Mouse (Mus musculus) cerebellum, adult 9-11 months (tissue): Measurements from ENCODE around the gene Rnpep.

Source experiments
- DNase-seq: peaks from one replicate; pipeline ENCODE4 v3.0.0; 2022

Gene Rnpep

GRCm38 (mm10) chr1:135283826-135284291 is at the start of gene Rnpep:
Rnpep (minus strand) TSS chr1:135284084.
- peak; percentile 82 for DNase-seq

- DNase-seq = no peak
Measured at GRCm38 (mm10) chr1:135330578-135330977, 46.7 kb upstream of the Rnpep start.

GRCm38 (mm10) chr1:135328368-135328767 is 44.5 kb upstream of the Rnpep start:
- no peak for DNase-seq

DNA sequence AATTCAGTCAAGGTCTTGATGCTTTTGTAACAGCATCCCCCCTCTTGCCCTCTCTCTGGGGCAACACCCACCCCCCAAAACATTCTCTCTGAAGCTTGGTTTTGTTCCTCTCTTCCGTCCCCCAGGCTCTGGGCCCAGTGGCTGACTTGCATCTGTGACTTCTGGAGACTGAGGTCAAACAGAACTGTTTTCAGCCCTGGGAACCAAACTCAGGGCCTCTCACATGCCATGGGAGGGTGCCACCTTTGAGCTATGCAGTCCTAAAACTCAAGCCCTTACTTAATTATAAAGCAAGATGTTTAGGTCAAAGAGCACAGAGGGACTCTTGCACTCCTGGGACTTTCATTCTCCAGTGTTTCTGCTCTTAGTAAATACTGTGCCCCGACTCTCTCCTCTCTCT is 42.0 kb upstream of the Rnpep start:
- DNase-seq = no peak

GRCm38 (mm10) chr1:135324571-135324970 is 40.7 kb upstream of the Rnpep start, which contains the start of gene Lmod1:
Lmod1 (plus strand) TSS chr1:135324807.
- no peak for DNase-seq

GRCm38 (mm10) chr1:135323367-135323901 is 39.5 kb upstream of the Rnpep start:
- no peak for DNase-seq

- DNase-seq = peak; percentile 93
Measured at GRCm38 (mm10) chr1:135313284-135314031, 29.6 kb upstream of the Rnpep start, which contains the start of gene Timm17a. Timm17a (minus strand) TSS chr1:135313778.

- no peak for DNase-seq
Measured at GRCm38 (mm10) chr1:135312201-135312600, 28.3 kb upstream of the Rnpep start.

GRCm38 (mm10) chr1:135311356-135311755 is 27.5 kb upstream of the Rnpep start:
- no peak for DNase-seq

- no peak for DNase-seq
Measured at GRCm38 (mm10) chr1:135290908-135291307, 7.0 kb upstream of the Rnpep start.

- no peak for DNase-seq
Measured at GRCm38 (mm10) chr1:135286311-135286710, 2.4 kb upstream of the Rnpep start.

DNA sequence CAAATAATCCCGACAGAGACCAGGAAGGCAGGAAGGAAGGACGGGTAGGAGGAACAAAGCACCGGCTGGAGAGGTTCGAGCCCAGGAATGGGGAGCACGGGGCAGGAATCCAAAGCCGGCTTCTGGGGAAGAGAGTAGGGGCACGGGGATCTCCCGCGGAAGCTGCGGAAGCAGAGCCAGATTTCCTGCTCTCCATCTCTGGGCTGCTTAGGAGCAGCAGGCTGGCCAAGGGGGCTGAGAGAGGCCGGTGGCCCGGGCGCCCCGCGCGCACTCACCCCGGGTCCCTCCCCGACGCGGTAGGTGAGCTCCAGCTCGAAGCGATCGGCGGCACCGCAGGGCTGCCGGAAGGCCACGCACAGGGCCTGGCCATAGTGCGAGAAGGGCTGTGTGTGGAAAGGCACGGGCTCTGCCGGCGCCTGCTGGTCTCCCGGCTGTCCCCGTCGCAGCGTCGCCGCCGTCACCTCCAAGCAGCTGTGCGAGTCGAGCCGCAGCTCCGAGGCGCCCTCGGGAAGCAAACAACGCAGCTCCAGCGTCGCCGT is 528 bp downstream of the Rnpep start:
- no peak for DNase-seq

DNA sequence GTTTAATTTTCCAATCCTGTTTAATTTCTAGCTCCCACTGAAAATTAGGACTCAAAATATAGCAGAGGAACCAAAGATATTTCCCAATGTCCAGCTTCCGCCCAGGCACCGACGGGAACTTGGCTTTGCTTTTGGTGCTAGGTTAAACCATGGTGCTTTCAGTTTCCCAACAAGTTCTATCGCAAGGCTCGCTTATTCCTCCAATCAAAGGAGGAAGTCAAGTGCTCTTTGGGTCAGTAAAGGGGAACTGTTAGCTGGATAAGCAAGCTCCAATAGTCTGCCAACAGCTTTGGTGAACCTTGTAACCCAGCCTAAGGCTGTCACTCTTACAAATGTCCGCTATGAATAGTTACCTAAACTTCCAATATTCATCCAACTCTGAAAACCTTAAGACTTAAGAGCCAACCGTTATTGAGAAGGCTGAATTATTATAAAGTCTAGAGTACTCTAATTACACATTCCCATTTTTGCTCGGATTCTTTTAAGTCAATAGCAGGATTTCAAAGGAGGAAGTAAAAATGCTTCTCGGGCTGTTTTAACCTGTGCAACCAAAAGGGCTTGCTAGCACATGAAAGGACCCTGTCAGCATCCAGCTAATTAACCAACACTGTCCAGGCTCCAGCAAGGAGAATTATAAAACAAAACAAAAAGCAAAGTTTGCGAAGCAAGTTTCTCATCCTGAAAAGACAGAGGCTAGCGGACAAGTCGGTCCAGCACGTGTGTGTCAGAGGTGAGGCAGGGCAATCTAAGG is 1.2 kb downstream of the Rnpep start:
- DNase-seq = no peak

DNA sequence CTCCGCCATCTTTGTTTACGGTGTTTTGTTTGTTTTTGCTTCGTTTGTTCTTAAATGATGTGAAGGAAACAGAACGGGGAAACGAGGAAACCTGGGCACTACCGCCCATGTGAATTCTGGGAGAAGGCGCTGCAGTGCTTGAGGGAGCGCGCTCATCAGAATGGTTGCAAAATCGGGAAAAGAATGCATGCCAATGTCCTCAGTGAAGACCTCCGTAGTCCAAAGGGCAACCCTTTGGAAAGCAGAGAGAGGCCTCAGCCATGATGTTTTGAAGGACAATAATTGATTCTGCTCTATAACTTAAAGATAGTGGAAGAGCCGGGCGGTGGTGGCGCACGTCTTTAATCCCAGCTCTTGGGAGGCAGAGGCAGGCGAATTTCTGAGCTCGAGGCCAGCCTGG is 2.0 kb downstream of the Rnpep start:
- DNase-seq = no peak

DNA sequence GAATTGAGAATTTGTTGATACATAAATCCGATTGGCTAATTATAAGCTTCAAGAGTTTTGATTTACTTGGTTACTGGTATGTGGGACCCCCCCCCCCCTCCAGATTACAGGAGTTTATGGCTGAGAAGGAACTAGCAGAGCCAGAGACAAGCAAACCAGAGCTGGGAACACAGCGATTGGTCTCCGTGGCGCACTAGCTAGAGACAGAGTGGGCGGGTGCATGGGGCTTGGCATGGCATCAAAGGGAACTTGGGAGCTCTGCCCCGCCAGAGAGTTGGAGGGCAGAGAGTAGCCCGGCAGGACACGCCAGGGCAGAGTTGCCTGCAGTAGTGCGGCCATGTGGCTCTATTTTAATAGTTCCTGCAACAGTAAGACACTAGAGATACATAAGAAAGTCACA is 3.2 kb downstream of the Rnpep start:
- peak; percentile 49 for DNase-seq

GRCm38 (mm10) chr1:135271371-135271770 is 12.5 kb downstream of the Rnpep start:
- DNase-seq = peak; percentile 88

DNA sequence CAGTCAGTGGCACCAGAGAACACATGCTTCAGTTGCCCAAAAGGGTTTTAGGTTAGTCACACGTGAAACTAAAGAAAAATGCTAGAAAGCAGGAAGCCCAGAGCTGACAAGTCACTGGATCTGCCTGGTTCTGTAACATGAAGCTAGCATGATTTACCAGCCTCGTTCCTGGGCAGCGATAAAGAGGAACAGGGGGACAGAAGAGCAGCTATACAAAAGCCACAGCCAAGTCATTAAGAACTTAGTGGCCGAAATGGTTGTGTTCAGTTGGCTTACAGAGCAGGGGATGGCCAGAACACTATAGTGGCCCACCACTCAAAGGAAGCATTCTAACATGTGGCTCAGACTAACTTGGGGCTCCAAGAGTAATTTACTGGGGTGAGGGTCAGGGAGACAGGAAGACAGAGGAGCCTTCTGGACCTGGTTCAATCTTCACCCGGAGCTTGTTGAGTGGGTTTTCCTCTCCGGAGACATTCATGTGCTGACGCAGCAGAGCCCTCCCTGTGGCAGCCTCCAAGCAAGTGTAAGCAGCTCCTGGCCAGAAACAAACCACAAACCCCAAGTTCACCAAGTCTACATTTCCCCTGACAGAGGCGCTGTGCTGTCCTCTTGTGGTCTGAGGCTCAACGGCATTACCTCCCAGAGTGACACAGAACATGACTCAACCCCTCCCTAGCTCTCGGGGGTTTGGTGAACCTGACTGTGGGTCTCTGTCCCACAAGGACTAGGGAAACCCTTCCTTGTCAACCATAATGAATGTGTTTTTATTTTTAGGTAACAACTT is 16.0 kb downstream of the Rnpep start:
- no peak for DNase-seq

DNA sequence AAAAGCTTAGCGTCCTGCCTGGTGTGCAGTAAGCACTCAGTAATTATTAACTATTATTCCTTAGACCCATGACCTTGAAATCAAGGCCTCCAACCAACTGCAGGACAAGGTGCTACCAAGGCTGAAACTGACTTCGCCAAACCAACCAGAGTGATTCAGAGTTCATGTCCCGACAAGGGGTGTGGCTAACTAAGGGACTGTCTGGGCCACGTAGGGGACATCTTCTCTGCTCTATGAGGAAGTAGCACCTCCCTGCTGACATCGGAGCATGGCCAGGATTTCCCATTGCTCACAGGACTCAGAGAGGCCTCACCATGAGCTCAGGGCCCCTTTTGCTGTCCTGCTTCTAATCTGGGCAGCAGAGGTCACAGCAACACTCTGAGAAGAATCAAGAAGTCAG is 18.1 kb downstream of the Rnpep start:
- DNase-seq = no peak

DNA sequence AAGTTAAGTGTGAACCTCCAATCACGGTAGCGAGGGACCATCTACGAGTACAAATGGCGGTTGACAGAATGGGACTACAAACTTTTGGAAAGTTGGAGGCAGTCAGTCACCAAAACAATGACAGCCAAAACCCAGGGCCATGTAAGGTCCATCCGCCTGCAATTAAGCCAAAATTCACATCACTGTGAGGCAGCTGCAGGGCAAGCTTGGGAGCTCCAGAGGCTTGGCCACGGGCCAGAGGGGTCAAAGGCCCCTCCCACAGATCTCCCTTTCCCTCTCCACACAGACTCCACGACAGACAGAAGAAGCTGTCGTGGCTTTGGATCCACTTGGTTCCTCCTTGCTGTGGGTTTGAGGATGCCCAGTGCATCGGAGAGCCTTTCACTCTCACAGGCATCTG is 20.6 kb downstream of the Rnpep start:
- no peak for DNase-seq

- DNase-seq = no peak
Measured at GRCm38 (mm10) chr1:135262329-135262728, 21.6 kb downstream of the Rnpep start.

DNA sequence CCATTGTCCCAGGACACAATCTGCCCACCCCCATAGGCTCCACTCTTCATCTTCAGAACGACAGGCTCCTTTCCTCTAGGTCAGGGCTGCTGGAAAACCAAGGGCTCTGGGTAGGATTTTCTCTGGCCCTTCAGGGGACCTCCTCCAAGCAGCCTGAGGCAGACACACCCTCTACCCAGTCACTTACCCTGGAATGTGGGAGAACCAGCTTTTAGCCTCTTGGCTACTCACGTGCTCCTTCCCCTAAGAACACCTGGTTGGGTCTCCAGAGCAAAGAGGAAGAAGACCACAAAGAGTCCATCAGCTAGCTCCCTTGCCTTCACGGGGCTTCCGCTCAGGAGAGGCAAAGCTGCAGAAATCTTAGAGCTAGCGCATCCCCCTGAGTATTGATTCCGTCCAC is 23.0 kb downstream of the Rnpep start:
- no peak for DNase-seq

- peak; percentile 81 for DNase-seq
Measured at GRCm38 (mm10) chr1:135259128-135259436, 24.8 kb downstream of the Rnpep start.
